9 mouse cellular contexts compared by ENCODE assay signal in genomic region chr7:143388783-143389695, GRCm38 (mm10).
A peak's percentile ranks its signal among the peaks of the same experiment; 100 is the strongest.
DNase-seq lines count a peak whose midpoint lies in the region; ATAC-seq lines count a peak whose summit lies in the region.
"Had no signal": no experiment of that assay in that cellular context is flagged by ENCODE, and none has a peak within 500 bp of the region (broad histone marks: within the 10 kb centered on the region; RNA-seq: fewer than 3 reads in every experiment).

No protein-coding gene starts in this region.

- ATAC-seq in hindbrain, embryonic 12.5 days (ENCODE audit: low FRiP score), result peak; percentile 70
- peak; percentile 90 for ATAC-seq in limb, embryonic 13.5 days (ENCODE audit: low FRiP score, low read depth)
- ATAC-seq in midbrain, embryonic 15.5 days (replicated peaks), result peak; percentile 84
- no peak for ATAC-seq in monocyte, adult 5-6 weeks (replicated peaks; ENCODE audit: insufficient number of reproducible peaks, low FRiP score, low TSS enrichment, poor library complexity, severe bottlenecking)

- H3K36me3 ChIP-seq in hindbrain, embryonic 12.5 days, result no peaks in the 10 kb centered on the region
- no peaks in the 10 kb centered on the region for H3K36me3 ChIP-seq in limb, embryonic 13.5 days
- H3K36me3 ChIP-seq in midbrain, embryonic 15.5 days (replicated peaks), result no peaks in the 10 kb centered on the region

- no peak overlapping the region; the same call in 1 of the 2 replicates for H3K9ac ChIP-seq in hindbrain, embryonic 12.5 days
- H3K9ac ChIP-seq in limb, embryonic 13.5 days, result peak overlapping the region; percentile 57; the same call in 1 of the 2 replicates
- no peak overlapping the region for H3K9ac ChIP-seq in midbrain, embryonic 15.5 days
- H3K9ac ChIP-seq: liver, embryonic 14.5 days had no signal

- H3K27me3 ChIP-seq in hindbrain, embryonic 12.5 days, result no peaks in the 10 kb centered on the region
- H3K27me3 ChIP-seq in limb, embryonic 13.5 days, result no peaks in the 10 kb centered on the region
- H3K27me3 ChIP-seq in midbrain, embryonic 15.5 days (replicated peaks), result no peaks in the 10 kb centered on the region

- peaks cover 37% of the 10 kb centered on the region for H3K4me1 ChIP-seq in hindbrain, embryonic 12.5 days
- H3K4me1 ChIP-seq in limb, embryonic 13.5 days, result peaks cover 35% of the 10 kb centered on the region
- peaks cover 21% of the 10 kb centered on the region for H3K4me1 ChIP-seq in midbrain, embryonic 15.5 days

- 58% methylated on average over 27 of the region's 27 CpGs for WGBS in hindbrain, embryonic 12.5 days
- 22% methylated on average over 27 of the region's 27 CpGs for WGBS in limb, embryonic 13.5 days
- 26% methylated on average over 27 of the region's 27 CpGs for WGBS in midbrain, embryonic 15.5 days

- H3K4me3 ChIP-seq in hindbrain, embryonic 12.5 days, result no peak overlapping the region
- H3K4me3 ChIP-seq in limb, embryonic 13.5 days, result no peak overlapping the region
- no peak overlapping the region for H3K4me3 ChIP-seq in midbrain, embryonic 15.5 days

- no peak overlapping the region for H3K4me2 ChIP-seq in hindbrain, embryonic 12.5 days (replicated peaks)
- H3K4me2 ChIP-seq in limb, embryonic 13.5 days (replicated peaks), result peak overlapping the region; percentile 41
- H3K4me2 ChIP-seq in midbrain, embryonic 15.5 days, result no peak overlapping the region; the same call in 1 of the 2 replicates

- H3K9me3 ChIP-seq in hindbrain, embryonic 12.5 days (replicated peaks), result 0 out of 2 replicates have a peak, but pooled peaks cover 3% of the 10 kb centered on the region
- no peaks in the 10 kb centered on the region for H3K9me3 ChIP-seq in limb, embryonic 13.5 days
- no peaks in the 10 kb centered on the region for H3K9me3 ChIP-seq in midbrain, embryonic 15.5 days

- H3K27ac ChIP-seq in hindbrain, embryonic 12.5 days, result peak overlapping the region; percentile 60; the same call in 1 of the 2 replicates
- H3K27ac ChIP-seq in limb, embryonic 13.5 days, result peak overlapping the region; percentile 91
- peak overlapping the region; percentile 66 for H3K27ac ChIP-seq in midbrain, embryonic 15.5 days
- H3K27ac ChIP-seq: liver, embryonic 14.5 days had no signal

- peak; percentile 40 for DNase-seq in embryo, embryonic 11.5 days (ENCODE audit: low read depth, low spot score)
- DNase-seq in gastrocnemius, adult 8-10 months (ENCODE audit: low spot score in 2 of 2), result peak; percentile 33 to 45
- DNase-seq in right cerebral cortex, postnatal 10 days (ENCODE audit: low spot score in 2 of 2), result no peak
- no peak for DNase-seq in thymus, postnatal 25 days

Comparison
In these comparisons a context has a peak if more than half of its experiments do, and no peak if none do; other contexts are left out.
1. DNase-seq: peak in embryo, embryonic 11.5 days (single experiment) and gastrocnemius, adult 8-10 months (2 of 2); none in right cerebral cortex, postnatal 10 days (0 of 2) and thymus, postnatal 25 days (single experiment).
2. Peak in every context shown above with its lines, with median percentiles within 50 percentile points of each other: H3K27ac ChIP-seq.